Mouse (Mus musculus): ENCODE results near the gene Rhoj. TPM values are rescaled to one million over a fixed set of nuclear protein-coding genes. Genes with fewer than 3 reads are reported as not detected.
"Not testable (repeated sequence)": the region's sequence is repeated elsewhere in the genome, so short reads cannot be mapped to it uniquely, and the experiment has no call there.

Rhoj gene
- polyA plus RNA-seq (2012; rRNA removed): 37.5 and 39.2 TPM in 2 replicates

DNA sequence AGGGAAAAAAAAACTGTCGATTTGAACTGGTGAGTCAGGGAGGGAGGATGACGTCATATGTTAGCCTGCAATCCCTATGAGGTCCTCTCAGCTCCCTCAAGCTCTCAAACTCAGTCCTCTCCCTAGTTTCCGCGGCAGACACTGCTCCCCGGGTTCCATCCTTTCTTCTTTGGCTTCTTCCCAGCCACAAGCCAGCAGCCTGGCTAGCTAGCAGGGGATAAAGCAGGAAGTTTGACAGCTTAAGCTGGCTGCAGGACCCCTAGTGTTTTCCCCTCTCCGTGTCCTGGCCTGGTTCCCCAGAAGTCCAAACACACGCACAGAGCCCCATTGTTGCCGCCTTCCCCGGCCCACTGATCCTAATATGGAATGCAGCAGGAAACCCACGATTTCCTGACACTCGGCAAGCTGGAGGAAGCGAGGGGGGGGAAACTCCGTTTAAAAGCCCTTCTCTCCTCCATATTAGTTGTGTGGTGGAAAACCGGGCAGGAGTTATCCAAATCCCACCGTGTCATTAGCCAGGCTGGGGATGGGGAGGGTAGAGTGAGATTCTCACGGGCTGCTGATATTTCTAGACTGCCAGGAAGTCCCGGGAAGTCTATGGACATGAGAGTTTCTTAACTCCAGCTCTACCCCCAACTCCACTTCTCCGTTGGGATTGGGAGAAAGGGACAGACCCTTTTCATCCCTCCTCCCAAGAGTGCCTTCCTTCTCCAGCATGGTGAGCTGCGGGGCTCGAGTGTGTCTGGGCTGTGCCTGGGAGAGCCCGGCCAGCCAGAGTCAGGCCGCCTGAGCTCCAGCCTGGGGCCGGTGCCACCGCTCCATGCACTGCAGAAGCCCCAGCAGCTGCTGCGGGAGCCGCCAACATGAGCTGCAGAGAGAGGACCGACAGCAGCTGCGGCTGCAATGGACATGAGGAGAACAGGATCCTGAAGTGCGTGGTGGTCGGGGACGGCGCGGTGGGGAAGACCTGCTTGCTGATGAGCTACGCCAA lies at the start of gene Rhoj:
Gene Rhoj, plus strand, starts transcription at position 362 of the 991 bp plus-strand sequence.
- DNase-seq (ENCODE audit: low read depth): no peak

DNA sequence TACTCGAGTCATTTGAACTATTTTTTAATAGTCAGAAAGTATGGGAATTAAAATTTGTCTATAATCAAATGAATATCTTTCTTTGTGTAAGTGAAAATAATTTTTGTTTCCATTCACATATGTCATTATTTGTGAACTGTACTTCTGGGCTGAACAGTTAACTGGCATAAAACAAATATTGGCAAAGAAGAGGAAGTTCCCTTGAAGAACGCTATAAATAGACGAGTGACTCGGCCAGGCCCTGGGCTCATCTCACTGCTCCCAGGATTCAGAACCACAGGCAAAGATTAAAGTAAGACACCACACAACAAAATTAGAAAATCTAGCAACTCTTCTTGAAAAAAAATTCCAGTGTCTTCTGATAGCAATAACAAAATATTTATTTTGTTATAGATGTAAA lies 36.4 kb upstream of the Rhoj start:
- DNase-seq (ENCODE audit: low read depth): no peak

DNA sequence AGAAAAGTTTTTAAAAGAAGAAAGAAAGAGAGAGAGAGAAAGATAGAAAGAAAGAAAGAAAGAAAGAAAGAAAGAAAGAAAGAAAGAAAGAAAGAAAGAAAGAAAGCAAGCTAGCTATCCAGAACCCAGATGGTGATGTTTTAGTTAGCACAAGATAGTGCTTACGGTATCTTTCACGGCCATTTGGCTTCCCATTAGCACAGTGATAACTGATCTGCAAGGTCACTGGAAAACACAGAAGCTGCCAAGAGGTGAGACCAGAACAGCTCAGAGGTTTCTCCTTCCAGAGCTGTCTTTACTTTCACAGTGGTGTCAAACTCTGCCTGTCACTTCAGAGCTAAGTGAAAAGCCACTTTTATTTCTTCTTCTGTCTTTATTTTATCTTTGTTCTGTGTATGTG lies 32.4 kb upstream of the Rhoj start:
- DNase-seq (ENCODE audit: low read depth): no peak

DNA sequence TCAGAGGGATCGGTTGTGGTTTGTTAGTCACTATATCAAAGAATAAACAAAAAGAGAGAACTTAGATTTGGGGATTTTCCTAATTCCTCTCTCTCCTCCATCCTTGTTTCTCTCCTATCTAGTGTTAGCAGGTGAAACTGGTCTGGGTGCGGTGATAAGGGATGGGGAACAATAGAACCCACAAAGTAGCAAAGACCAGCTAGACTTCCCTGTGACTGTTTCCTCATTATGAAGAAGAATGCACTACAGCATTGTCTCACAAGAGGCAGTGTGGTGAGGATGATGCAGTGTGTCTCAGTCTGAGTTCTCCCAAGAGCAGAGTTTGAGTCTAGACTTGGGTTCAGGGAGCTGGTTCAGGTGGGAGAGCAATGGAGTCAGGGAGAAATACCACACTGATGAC lies 30.7 kb upstream of the Rhoj start:
- no peak for DNase-seq (ENCODE audit: low read depth)

DNA sequence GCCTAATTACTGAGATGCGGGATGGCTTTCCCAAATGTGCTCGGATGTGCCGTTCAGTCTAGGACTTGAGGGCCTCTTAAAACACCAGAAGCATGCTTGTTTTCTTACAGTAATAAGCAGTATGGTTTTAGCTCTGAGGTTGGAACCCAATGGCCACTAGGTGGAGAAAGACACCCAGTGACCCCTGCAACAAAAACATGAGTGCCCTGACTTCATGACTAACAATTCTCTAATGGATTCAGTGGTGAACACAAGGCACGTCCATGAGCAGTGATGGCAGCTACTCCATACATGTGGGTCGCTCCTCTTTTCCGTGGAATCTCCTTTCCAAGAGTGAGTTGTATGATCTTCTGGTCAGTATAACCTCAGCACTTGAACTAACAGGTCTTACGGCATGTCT lies 27.6 kb upstream of the Rhoj start:
- DNase-seq (ENCODE audit: low read depth): no peak

DNA sequence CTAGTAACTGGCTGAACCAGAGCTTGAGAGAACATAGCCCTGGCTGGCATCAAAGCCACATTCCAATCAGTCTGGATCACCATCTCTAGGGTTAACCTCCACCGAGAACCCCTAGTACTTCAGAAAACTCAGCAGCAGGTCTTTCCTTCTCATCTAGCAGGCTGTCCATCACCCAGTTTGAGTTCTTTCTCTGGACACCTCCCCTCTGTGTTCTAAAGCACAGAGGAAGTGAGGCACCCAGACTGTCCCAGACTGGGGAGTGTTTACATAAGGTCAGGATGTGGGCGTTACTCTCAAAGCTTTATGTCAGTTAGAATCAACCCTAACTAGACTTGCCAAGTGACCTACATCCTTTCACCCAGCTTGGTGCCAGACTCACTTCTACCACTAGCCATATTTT lies 24.9 kb upstream of the Rhoj start:
- DNase-seq (ENCODE audit: low read depth): no peak

DNA sequence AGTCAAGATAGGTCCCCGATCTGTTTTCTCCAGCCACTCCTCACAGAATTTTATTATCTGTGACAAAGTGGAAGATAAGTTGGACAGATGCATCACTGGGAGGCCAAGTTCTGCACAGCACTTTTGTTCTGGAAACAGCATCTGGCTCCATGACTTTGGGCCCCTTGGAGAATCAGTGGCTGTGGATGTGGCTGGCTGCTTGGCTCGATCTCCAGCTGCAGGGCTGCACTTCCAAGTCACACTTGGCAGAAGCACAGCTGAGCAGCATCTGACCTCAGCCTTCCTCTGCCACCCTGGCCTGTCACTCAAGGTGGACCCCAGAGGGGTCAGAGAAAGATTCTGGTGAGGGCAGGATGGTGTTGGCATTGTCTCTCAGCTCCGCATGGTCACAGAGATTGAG lies 22.0 kb upstream of the Rhoj start:
- DNase-seq (ENCODE audit: low read depth): no peak

DNA sequence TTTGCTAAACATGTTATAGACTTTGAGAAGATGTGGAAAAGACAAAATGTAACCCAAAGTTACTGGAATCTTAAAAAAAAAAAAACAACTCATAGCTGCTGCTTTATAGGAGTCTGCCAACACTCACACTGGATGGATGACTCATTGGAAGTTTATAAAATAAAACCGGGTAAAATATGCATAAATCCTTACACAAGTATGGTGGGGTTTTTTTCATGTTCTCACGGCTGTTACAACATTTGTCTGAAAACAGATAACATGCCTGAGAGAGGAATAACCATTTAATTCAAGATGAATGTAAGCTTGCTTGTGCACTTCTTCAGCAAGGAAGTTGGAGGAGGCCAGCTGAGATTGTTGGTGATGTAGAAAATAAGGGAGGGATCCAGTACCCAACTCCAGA lies 17.6 kb upstream of the Rhoj start:
- DNase-seq (ENCODE audit: low read depth): no peak

DNA sequence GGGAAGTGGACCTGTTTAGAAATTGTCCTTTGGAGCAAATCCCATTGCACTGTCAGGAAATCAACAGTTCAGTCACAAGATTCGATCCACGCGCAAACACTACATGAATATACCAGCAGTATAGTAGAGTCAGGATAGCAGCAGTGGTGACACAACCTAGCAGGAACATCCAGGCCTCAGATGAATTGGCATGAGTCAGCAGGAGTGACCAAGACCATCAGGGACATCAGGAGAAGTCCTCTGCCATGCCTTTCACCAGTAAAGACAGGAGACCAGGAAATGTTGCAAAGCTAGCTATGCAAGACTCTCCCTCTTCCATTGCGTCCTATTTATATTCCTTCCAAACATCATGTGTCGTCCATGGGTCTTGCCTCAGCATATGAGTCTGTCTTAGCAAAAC lies 16.6 kb upstream of the Rhoj start:
- DNase-seq (ENCODE audit: low read depth): no peak

DNA sequence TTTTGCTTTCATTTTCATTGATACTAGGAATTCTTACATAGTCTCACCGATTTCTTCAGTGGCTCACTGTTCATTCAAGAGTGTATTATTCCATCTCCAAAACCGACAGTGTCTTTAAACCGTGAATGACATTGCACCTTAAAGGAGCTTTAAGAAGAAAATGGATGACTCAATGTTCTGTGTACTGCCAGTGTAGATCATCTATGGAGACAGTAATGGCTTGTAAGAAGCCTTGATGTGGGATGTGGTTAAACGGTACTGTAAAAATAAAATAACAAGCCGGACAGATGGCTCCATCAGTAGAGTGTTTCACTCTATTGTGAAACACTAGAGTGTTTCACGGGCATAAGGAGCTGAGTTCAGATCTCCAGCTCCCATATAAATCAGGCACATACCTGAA lies 15.2 kb upstream of the Rhoj start:
- DNase-seq (ENCODE audit: low read depth): no peak

DNA sequence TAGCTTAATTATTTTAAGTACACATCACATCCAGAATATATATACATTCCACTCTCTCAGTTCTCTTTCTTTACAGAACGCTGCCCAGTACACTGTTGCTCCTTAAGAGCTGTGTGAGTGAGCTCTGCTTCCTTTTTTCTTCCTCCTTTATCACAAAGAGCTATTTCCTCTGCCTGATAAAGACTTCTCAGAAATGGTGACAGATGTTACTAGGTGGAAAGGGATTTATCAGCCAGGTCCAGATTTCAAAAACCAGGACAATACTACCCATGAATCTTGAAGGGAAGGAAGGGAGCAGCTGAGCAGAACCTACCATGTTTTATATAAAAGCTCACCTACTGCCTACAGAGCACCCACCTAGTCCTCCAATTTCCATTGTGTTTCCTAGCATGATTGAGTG lies 8.3 kb upstream of the Rhoj start:
- no peak for DNase-seq (ENCODE audit: low read depth)

DNA sequence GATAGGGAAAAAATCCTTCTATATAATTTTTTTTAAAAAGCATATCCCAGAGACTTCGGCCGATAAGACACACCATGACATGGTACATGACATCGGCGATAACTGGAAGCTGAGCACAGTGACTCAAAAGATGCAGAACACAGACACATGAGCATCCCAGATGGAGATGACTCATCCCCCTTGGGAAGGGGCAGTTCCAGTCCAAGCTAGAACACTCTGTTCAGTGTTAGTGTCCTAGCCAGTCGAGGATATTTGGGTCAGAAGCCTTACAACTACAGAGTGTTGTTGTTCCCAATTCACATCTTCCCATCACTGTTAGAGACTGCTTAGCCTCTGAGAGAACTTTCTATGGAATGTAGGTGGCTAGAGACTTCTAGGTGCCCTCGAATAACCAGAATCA lies 4.0 kb upstream of the Rhoj start:
- DNase-seq (ENCODE audit: low read depth): no peak

DNA sequence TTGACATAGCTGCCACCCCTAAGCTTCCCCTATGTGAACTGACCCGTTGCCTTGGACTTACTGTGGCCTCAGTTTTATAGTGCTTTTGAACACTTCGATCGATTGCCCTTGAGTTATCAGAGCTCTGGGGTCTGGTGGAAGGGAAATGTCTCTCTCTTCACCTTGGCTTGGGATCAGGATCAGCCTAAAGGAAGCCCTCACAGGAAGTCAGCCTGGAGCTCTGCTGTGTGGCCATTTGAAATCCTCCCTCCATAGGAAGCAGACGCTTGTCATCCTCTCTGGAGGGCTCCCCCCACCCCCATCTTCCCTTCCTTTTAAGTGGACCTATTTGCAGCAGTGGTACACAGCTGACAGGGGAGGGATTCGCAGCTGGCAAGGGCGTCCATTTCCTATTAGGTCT lies 1.6 kb downstream of the Rhoj start:
- no peak for DNase-seq (ENCODE audit: low read depth)

DNA sequence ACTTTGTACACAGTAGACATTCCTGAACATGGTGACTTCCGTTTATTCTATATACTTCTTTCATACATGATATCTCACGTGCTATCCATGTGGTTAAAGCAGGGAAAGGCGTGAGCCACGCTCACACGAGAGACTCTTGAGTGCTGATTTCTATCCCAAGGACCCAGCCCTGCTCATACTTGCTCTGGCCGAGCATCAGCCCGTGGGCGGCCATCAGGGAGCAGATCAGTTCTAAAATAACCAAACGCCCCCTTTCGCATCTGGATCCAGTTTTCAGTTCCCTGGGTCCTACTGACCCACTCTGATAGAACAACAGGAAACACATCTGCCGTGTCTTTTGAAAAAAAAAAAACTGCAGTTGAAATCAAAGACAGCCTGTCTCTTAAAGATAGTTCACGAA lies 2.6 kb downstream of the Rhoj start:
- no peak for DNase-seq (ENCODE audit: low read depth)

DNA sequence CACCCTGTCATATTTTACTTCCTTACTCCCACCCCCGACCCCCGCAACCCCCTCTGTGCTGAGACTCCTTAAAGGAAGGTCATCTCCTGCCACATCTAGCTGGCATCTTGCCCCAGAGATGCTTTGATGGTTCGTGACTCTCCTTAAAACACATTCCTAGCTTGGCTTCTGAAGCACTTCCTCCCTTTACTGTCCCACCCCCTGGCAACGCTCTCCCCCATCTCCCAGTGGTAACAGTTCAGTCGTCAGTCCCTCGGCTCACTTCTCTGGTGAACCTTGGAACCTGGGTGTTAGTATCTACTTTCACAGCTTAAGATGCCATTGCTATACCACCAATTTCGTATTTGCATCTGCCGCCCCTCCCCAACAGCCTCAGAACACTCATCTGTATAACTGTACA lies 3.8 kb downstream of the Rhoj start:
- no peak for DNase-seq (ENCODE audit: low read depth)

DNA sequence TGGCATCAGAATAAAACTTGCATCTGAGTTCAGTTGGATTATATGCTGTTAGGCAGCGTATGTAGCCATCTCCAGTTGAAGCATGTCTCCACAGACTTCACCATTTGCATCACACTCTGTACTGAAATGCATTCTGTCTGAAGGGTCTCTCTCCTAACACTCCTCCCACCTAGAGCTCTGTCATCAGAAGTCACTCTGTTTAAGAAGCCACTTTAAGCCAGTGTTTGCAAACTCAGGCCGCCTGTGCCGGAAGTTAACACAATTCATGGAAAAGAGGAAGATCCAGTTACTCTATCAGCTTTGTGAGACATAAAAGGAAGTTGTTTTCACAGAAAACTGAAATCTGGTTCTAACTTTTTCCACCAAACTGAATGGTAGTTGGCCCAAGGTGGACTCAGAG lies 5.9 kb downstream of the Rhoj start:
- no peak for DNase-seq (ENCODE audit: low read depth)

DNA sequence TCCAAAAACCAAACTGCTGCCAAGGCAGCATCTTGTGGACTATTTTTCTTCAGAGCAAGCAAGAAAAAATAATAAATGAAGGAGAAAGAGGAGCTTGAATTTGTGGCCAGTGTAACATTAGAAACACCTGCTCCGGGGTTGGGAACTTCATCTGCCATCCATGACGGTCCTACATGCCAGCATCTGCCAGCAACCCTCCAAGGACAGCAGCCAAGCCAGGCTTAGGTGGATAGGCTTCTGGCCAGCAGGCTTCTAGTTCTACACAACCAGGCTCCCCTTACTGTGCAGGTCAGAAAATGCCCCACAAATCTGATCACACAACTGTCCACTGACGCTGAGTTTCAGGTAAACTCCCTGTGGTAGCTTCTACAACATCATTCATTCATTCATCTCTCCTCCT lies 7.7 kb downstream of the Rhoj start:
- DNase-seq (ENCODE audit: low read depth): no peak

DNA sequence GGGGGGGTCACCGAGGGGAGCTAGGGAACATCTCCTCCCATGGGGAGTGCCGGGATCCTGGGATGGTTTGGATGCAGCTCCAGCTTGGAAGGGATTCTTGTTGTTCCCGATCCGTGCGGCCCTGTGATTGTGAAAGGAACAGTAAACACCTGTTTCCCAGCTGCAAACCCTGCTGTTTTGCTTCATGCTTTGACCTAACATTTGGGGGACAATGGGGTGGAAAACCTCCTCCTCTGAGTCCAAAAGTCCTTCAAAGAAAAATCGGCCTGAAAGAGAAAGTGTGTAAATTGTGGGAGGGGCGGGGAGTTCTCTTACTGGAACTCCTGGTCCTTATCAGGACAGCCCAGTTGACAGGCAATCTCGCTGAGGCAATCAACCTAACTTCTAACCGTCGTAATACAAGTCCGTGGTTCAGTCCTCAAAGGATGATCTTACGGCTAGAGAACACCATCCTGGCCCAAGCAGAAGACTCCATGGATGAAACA lies 12.4 kb downstream of the Rhoj start:
- no peak for DNase-seq (ENCODE audit: low read depth)

DNA sequence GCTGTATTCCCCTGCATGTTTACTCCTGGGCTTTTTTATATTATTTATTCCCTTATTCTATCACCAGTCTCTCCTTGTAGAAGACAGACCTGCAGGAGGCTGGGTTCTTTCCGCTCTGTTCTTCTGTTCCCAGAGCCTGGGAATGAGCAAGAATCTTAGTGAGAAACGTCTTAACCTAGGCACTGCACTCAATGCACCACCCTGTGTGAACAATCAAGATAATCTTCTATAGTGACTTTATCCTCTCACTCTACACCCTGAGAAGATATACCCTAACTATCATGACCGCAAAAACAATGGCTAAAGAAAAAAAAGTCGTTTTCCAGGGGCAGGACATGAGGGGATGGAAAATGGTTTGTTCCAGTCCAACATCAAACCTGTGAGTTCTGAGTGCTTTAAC lies 13.1 kb downstream of the Rhoj start:
- DNase-seq (ENCODE audit: low read depth): no peak

DNA sequence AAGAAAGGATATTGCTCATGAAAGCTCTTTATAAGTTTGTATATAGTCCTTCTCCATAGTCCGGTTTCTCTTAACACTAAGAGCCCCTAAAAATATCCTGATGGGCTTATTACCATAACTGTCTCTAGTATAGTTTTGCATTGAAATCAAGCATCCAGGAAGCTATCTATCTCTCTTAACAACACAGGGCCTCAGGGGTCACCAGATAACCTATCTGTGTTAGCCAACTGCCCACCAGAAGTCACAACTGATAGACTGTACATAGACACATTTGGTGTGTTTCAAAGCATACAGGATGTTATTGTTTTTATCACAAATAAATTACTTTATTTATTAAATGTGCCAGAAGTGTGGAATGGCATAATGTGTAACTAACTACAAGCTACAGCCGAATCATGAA lies 21.1 kb downstream of the Rhoj start:
- DNase-seq (ENCODE audit: low read depth): no peak

DNA sequence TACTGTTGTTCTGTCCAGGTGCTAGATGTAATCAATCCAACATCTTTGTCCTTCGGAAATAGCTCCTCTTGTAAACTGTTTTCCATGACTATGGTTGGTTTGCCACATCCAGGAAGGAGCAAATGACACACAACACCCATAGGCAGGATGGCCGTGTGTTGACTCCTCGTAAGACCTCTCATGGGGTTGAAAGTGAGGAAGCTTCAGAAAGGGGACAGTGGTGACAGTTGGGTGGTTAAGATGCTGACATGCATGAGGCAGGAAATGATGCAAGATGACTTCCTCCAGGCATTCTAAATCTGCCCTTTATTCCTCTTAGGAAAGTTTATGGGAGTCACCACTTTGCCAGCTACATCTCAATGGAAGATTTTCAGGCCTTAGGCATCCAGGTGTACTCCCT lies 31.8 kb downstream of the Rhoj start:
- no peak for DNase-seq (ENCODE audit: low read depth)

DNA sequence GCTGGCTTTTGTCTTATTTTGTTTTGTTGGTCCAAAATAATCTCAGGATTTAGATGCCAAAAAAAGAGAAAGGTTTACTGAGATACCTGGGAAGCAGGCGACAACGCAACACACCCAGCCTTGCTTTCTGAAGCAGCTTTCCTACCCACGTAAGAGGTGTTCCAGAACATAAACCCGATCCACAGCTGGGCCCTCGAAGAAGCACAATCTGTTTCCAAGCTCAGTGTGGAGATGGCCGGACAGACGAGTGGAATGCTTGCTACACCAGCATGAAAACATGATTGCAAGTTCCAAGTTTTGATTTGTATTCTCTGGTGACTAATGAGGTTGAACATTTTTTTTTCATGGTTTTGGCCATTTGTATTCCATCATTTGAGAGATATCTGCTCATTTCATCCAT lies 32.2 kb downstream of the Rhoj start:
- no peak for DNase-seq (ENCODE audit: low read depth)

DNA sequence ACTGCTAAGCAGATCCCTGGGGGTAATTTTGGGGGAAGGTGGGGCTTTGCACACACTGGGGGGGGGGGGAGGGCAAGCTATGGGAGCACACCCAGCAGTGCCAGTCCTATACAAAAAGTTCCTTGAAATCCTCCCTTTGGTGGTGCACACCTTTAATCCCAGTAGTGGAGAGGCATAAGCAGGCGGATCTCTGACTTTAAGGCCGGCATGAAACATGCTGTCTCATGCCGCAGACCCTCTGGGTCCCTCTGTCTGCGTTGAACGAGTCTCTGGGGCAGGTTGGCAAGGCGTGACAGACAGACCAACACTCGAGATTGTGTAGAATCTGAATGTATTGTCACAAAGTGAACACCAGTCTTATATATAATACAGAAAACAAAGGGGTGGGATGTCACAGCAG lies 40.4 kb downstream of the Rhoj start:
- DNase-seq (ENCODE audit: low read depth): no peak

DNA sequence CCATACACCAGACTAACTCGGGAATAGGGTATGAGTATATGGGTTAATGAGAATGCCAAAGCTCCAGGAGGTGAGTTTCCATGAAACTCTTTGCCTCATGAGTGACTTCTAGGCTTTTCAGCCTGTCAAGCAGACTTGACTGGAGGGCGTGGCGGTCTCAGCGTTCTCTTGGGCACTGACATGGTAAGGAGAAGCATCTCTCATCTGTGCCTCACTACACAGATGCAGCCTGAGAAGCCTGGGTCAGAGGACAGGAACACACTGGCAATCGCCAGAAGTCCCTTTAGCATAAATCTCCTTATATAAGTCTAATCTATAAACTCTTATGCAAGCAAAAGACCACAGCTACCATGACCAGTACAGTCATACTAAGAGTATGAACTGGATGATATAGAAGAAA lies 41.4 kb downstream of the Rhoj start:
- DNase-seq (ENCODE audit: low read depth): not testable (repeated sequence)
